Mouse (Mus musculus) kidney, adult 2 months (tissue): Measurements from ENCODE around the gene Cbwd1. TPM values are rescaled to one million over a fixed set of nuclear protein-coding genes. Genes with fewer than 3 reads are reported as not detected.

Source experiments
- DNase-seq: peaks from one replicate; pipeline ENCODE4 v3.0.0; 2021
- H3K27ac ChIP-seq: fragments of 200-500 bp; 2 replicates; pipeline ENCODE4 v1.5.1; 2012; ENCODE audit warnings: low read depth, low read length, control low read depth, inconsistent platforms; ENCODE audit not compliant: insufficient read depth
- H3K27me3 ChIP-seq: fragments of 200-500 bp; replicated peaks from 2 replicates; pipeline ENCODE4 v1.6.1; 2012; ENCODE audit warnings: mild to moderate bottlenecking, moderate library complexity, low read length, inconsistent platforms; ENCODE audit not compliant: control insufficient read depth, insufficient read depth
- H3K36me3 ChIP-seq: fragments of 200-500 bp; 2 replicates; pipeline ENCODE4 v1.6.1; 2012; ENCODE audit warnings: mild to moderate bottlenecking, moderate library complexity, low read length, inconsistent platforms; ENCODE audit not compliant: control insufficient read depth, insufficient read depth
- H3K4me1 ChIP-seq: fragments of 200-500 bp; 2 replicates; pipeline ENCODE4 v1.6.1; 2011; ENCODE audit warnings: low read length; ENCODE audit not compliant: control insufficient read depth, insufficient read depth
- H3K4me3 ChIP-seq: fragments of 200-500 bp; 2 replicates; pipeline ENCODE4 v1.5.1; 2011; ENCODE audit warnings: mild to moderate bottlenecking, low read depth, low read length, control low read depth; ENCODE audit not compliant: insufficient read depth
- CTCF ChIP-seq: fragments of 200-500 bp; conservative IDR thresholded peaks from 2 replicates; pipeline ENCODE4 v1.5.1; 2011; ENCODE audit warnings: low read depth, mild to moderate bottlenecking, control low read depth, low read length, moderate library complexity, mixed read lengths; ENCODE audit not compliant: insufficient read depth, insufficient read length
- POLR2A ChIP-seq: fragments of 200-500 bp; IDR thresholded peaks from one replicate; pipeline ENCODE4 v1.6.1; 2011; ENCODE audit warnings: low read depth, low read length, control low read depth
- WGBS: fragments of 180-500 bp; shearing (Covaris S2); methylation state at CpG from one replicate; pipeline ENCODE4 v1.1.7; 2018; 5-methylcytosine and 5-hydroxymethylcytosine counted together
- polyA plus RNA-seq: library from polyadenylated mRNA; depleted of rRNA; stranded (reverse); fragments of >200 nt; gene quantifications from 2 replicates; pipeline ENCODE4 v1.2.3, GENCODE M21; 2012

The Cbwd1 gene
- polyA plus RNA-seq, 1 experiment, result 3.5 TPM

DNA sequence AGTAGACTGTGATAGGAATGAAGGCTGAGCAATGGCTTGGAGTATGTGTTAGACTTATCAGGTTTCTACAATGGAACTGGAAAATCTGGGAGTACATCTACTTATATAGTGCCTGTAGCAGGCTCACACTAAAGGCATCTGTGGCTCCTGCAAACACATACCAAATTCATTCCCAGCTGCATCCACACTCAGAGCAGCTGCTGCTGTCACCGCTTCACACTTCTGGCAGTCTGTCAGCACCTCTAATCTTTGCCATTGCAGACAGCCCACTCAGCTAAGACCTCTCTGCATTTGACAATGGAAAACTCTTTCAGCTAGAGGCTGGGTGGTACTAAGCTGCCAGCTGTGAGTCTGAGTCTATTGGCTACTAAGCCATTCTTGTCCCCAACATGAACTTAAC is 24.3 kb downstream of the Cbwd1 start:
- no peak overlapping the region for H3K4me3 ChIP-seq
- H3K4me1 ChIP-seq, result no peaks in the 10 kb centered on the region
- TF ChIP-seq POLR2A (no peak), CTCF (no peak)
- no peak overlapping the region for H3K27ac ChIP-seq
- H3K27me3 ChIP-seq, result no peaks in the 10 kb centered on the region
- H3K36me3 ChIP-seq, result no peaks in the 10 kb centered on the region
- no peak for DNase-seq
- 77% methylated on average over 1 of the region's 1 CpGs for whole genome bisulfite sequencing

DNA sequence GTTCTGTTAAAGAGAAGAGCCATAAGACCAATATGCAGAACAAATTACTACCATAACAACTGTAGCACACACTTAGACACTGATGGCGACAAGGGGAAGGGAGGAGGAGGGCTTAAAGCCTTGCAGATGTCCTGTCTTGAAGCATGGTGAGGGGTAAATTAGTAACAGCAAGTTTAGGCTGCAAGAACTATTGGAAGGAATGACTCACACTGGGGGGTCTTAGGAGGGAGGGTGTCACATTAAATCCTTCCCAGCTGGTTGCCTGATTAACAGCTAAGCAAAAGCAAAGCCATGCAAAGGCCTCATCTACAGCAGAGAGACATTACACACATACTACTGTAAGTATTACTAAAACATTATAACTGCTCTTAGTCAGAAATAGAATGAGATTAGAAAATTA is 32.4 kb downstream of the Cbwd1 start:
- Histone ChIP-seq H3K27me3 (no peaks in the 10 kb centered on the region), H3K4me3 (no peak overlapping the region), H3K27ac (no peak overlapping the region), H3K36me3 (no peaks in the 10 kb centered on the region), H3K4me1 (no peaks in the 10 kb centered on the region)
- no peak for TF ChIP-seq POLR2A
- no peak for TF ChIP-seq CTCF
- no peak for DNase-seq
- 77% methylated on average over 1 of the region's 1 CpGs for WGBS

- H3K4me1 ChIP-seq, result no peaks in the 10 kb centered on the region
- no peak overlapping the region for H3K27ac ChIP-seq
- peaks cover 3% of the 10 kb centered on the region; the same call in 1 of the 2 replicates for H3K36me3 ChIP-seq
- no peak overlapping the region for H3K4me3 ChIP-seq
- 89% methylated on average over 5 of the region's 5 CpGs for WGBS
- TF ChIP-seq POLR2A (no peak), CTCF (no peak)
- DNase-seq, result no peak
- no peaks in the 10 kb centered on the region for H3K27me3 ChIP-seq
Measured at GRCm38 (mm10) chr19:24920866-24921265, 40.5 kb downstream of the Cbwd1 start.

GRCm38 (mm10) chr19:24908385-24909155 is 52.8 kb downstream of the Cbwd1 start:
- no peak overlapping the region for H3K27ac ChIP-seq
- WGBS, result 92% methylated on average over 3 of the region's 3 CpGs
- no peaks in the 10 kb centered on the region for H3K27me3 ChIP-seq
- H3K4me3 ChIP-seq, result no peak overlapping the region
- TF ChIP-seq POLR2A (no peak), CTCF (no peak)
- DNase-seq, result no peak
- H3K36me3 ChIP-seq, result no peaks in the 10 kb centered on the region
- H3K4me1 ChIP-seq, result no peaks in the 10 kb centered on the region

DNA sequence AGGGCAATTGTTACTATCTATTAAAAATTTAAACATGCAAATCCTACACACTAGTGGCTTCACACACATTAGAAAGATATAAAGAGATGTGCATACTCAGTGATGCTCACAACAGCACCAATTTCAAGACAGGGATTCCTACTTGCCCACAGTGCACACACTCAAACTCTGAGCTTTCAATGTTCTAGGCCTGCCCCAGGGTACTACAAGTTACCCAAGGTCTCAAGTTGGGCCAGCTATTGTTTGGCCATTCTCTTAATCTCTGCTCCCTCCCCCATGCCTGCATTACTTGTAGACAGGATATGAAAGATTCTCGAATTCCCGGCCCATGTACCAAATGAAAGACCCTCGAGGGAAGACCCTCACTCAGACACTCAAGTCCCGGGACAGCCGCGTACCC is 53.8 kb downstream of the Cbwd1 start:
- no peaks in the 10 kb centered on the region for H3K27me3 ChIP-seq
- H3K36me3 ChIP-seq, result no peaks in the 10 kb centered on the region
- no peak for DNase-seq
- no peak for TF ChIP-seq POLR2A
- no peak for TF ChIP-seq CTCF
- H3K4me1 ChIP-seq, result no peaks in the 10 kb centered on the region
- 95% methylated on average over 6 of the region's 6 CpGs for WGBS
- no peak overlapping the region for H3K4me3 ChIP-seq
- H3K27ac ChIP-seq, result no peak overlapping the region

GRCm38 (mm10) chr19:24902821-24903220 is 58.6 kb downstream of the Cbwd1 start:
- Histone ChIP-seq H3K4me1 (peaks cover 8% of the 10 kb centered on the region; the same call in 1 of the 2 replicates), H3K4me3 (no peak overlapping the region), H3K27ac (no peak overlapping the region), H3K36me3 (no peaks in the 10 kb centered on the region), H3K27me3 (peaks cover 3% of the 10 kb centered on the region)
- TF ChIP-seq CTCF (no peak), POLR2A (no peak)
- whole genome bisulfite sequencing, result 67% methylated on average over 2 of the region's 2 CpGs
- no peak for DNase-seq

DNA sequence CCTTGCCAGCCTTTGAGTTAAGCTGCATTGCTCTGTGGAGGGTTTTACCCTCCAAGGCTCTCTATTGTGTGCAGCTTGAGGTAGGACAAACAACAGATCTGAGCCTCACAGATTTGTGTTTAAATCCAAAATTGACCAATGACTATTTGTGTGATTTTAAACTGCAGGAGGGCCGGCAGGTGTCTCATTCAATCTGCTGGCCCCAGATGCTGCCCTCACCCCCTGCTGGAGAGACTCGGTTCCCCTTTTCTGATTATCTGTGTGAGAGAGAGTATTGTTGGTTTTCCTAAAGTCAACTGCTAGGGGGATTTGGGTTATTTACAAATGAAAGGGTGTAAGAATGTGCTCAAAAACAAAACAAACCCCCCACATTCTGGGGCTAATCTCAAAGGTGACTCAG is 59.2 kb downstream of the Cbwd1 start:
- Histone ChIP-seq H3K4me1 (peaks cover 8% of the 10 kb centered on the region; the same call in 1 of the 2 replicates), H3K27ac (no peak overlapping the region), H3K27me3 (peaks cover 6% of the 10 kb centered on the region), H3K36me3 (no peaks in the 10 kb centered on the region), H3K4me3 (no peak overlapping the region)
- no peak for TF ChIP-seq POLR2A
- no peak for TF ChIP-seq CTCF
- 10% methylated on average over 2 of the region's 2 CpGs for WGBS
- no peak for DNase-seq
